Mouse (Mus musculus) lung, postnatal 0 days (tissue): ENCODE measurements at regions not wholly inside any gene's neighbourhood (a gene's known extent, or its start where the extent isn't known, plus 50 kb on each side); places are given as distances from the start of the nearest gene placed in this dataset.

Experiments used
- CTCF ChIP-seq: IDR thresholded peaks from 2 replicates; pipeline ENCODE4 v1.5.1; 2016; ENCODE audit warnings: antibody characterized with exemption, mild to moderate bottlenecking
- EP300 ChIP-seq: IDR thresholded peaks from 2 replicates; pipeline ENCODE4 v1.6.1; 2016; ENCODE audit warnings: antibody characterized with exemption, mild to moderate bottlenecking, control low read depth

DNA sequence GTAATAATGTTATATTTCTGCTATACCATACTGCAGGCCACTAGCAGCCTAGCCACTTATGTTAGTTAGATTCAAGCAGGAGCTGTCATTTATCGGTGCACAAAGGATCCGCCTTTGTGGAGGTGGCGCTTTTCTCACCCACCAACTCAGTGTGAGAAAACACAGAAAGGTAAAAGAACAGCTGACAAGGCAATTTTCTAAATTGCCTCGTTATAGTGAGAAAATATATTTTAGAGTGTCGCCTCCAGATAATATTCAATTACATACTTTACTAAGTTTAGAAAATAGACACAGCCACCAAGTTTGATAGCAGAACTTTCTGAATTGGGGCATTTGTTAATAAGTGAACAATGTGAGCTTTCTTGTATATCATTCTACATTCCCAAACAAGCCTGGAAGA lies 221.2 kb downstream of the Gm5426 start:
- no peak for TF ChIP-seq CTCF
- no peak for TF ChIP-seq EP300
